Mouse (Mus musculus) heart, adult 2 months (tissue): ENCODE data around the gene Ovgp1.

ENCODE experiments used
- CTCF ChIP-seq: fragments of 200-600 bp; IDR thresholded peaks from 2 replicates; pipeline ENCODE4 v1.8.1; 2022; ENCODE audit warnings: antibody characterized with exemption, mild to moderate bottlenecking, moderate library complexity
- EP300 ChIP-seq: fragments of 200-500 bp; IDR thresholded peaks from 2 replicates; pipeline ENCODE4 v1.6.1; 2011; ENCODE audit warnings: low read depth, low read length, control low read depth; ENCODE audit not compliant: insufficient read depth
- POLR2A ChIP-seq: fragments of 200-500 bp; IDR thresholded peaks from 2 replicates; pipeline ENCODE4 v1.6.1; 2011; ENCODE audit warnings: mild to moderate bottlenecking, low read depth, low read length, control low read depth; ENCODE audit not compliant: insufficient read depth

DNA sequence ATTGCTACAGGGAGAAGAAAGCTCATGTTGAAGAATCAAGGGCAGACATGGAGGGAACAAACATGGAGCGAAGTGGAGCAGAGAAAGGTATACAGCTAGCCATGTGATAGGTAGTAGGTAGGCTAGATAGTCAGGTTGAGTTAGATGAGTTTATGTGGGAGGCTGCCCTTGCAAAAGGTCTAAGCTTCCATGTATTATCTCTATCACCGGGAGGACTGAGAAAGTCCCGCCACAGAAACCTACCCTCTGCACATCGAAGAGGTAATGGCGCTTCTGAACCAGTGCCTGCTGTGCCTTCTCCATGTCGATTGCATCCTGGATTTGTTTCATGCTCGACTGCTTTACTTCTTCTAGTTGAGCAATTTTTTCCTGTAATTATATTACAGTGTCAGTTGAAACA is 22.2 kb upstream of the Ovgp1 start:
- TF ChIP-seq POLR2A (no peak), CTCF (no peak), EP300 (no peak)
